Mouse (Mus musculus) layer of hippocampus, adult 8-10 months (tissue): ENCODE measurements around the gene Utp20. TPM values are rescaled to one million over a fixed set of nuclear protein-coding genes. Genes with fewer than 3 reads are reported as not detected.
A peak's percentile ranks its signal among the peaks of the same experiment; 100 is the strongest.
"Not testable (repeated sequence)": the region's sequence is repeated elsewhere in the genome, so short reads cannot be mapped to it uniquely, and the experiment has no call there.

Experiments
- DNase-seq, 2 experiments: peaks; one replicate each; pipeline ENCODE4 v3.0.0; 2022; ENCODE audit warnings: low spot score in 2 of 2
- total RNA-seq, 4 experiments: library from RNA; stranded (reverse); gene quantifications; 2 replicates each; pipeline ENCODE4 v1.2.4; 2022

Utp20 gene
- total RNA-seq, 4 experiments from 2014 or later = 22.6 to 33.9 (median 27.3) TPM

- no peak for DNase-seq
Observed at GRCm38 (mm10) chr10:88784513-88784931, 42.1 kb downstream of the Utp20 start.

GRCm38 (mm10) chr10:88783941-88784340, 42.7 kb downstream of the Utp20 start:
- DNase-seq = no peak

- DNase-seq = not testable (repeated sequence)
Observed at GRCm38 (mm10) chr10:88783135-88783534, 43.5 kb downstream of the Utp20 start.

- no peak for DNase-seq
Observed at GRCm38 (mm10) chr10:88780716-88781115, 45.9 kb downstream of the Utp20 start.

- no peak for DNase-seq
Observed at GRCm38 (mm10) chr10:88776206-88776605, 50.4 kb downstream of the Utp20 start.

- DNase-seq = not testable (repeated sequence)
Observed at GRCm38 (mm10) chr10:88772965-88773364, 53.6 kb downstream of the Utp20 start.

GRCm38 (mm10) chr10:88769676-88770075, 56.9 kb downstream of the Utp20 start:
- no peak for DNase-seq

GRCm38 (mm10) chr10:88768961-88769360, 57.6 kb downstream of the Utp20 start:
- no peak for DNase-seq

GRCm38 (mm10) chr10:88765431-88766142, 61.0 kb downstream of the Utp20 start:
- DNase-seq = no peak

GRCm38 (mm10) chr10:88761524-88762212, 64.9 kb downstream of the Utp20 start:
- DNase-seq = peak; percentile 22 to 50

GRCm38 (mm10) chr10:88741426-88741825, 85.2 kb downstream of the Utp20 start:
- no peak for DNase-seq

GRCm38 (mm10) chr10:88740781-88741180, 85.8 kb downstream of the Utp20 start:
- no peak for DNase-seq

GRCm38 (mm10) chr10:88739818-88740217, 86.8 kb downstream of the Utp20 start:
- DNase-seq = no peak

- not testable (repeated sequence) for DNase-seq
Observed at GRCm38 (mm10) chr10:88739074-88739473, 87.5 kb downstream of the Utp20 start.

- DNase-seq = no peak
Observed at GRCm38 (mm10) chr10:88732309-88732622, 94.3 kb downstream of the Utp20 start.

- DNase-seq = peak in 1 of 2 experiments; percentile 9
Observed at GRCm38 (mm10) chr10:88731496-88732308, 94.9 kb downstream of the Utp20 start.

- peak; percentile 85 to 89 for DNase-seq
Observed at GRCm38 (mm10) chr10:88730571-88731495, 95.8 kb downstream of the Utp20 start, which contains the start of gene Arl1. TSS of gene Arl1 (plus strand) at chr10:88730858.

- DNase-seq = no peak
Observed at GRCm38 (mm10) chr10:88728166-88728565, 98.4 kb downstream of the Utp20 start.

- DNase-seq = peak in 1 of 2 experiments; percentile 33
Observed at GRCm38 (mm10) chr10:88727128-88727527, 99.5 kb downstream of the Utp20 start.

- no peak for DNase-seq
Observed at GRCm38 (mm10) chr10:88725343-88725742, 101.3 kb downstream of the Utp20 start.

- no peak for DNase-seq
Observed at GRCm38 (mm10) chr10:88719618-88720017, 107.0 kb downstream of the Utp20 start.
